Mouse (Mus musculus): ENCODE data around the gene Antxr1.
A peak's percentile ranks its signal among the peaks of the same experiment; 100 is the strongest.

Antxr1 gene

GRCm38 (mm10) chr6:87183159-87183558 is 152.5 kb downstream of the Antxr1 start:
- DNase-seq: no peak

DNA sequence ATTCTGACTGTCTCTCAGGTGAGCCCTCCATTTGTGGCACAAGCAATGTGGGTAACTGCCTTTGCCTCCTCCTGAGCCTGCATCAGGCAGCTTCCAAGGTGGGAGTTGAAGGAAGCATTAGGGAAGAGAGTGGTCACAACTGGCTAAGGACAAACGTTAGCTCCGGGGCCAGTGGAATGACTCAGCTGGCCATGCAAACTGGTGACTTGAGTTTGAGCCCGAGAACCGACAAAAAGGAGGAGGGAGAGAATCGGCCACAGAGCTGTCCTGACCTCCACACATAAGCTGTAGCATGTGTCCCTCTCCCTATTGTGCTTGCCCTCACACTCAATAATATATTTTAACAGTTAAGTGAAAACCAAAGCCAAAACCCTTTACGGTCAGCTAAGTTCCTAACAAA is 152.9 kb downstream of the Antxr1 start:
- DNase-seq: no peak

DNA sequence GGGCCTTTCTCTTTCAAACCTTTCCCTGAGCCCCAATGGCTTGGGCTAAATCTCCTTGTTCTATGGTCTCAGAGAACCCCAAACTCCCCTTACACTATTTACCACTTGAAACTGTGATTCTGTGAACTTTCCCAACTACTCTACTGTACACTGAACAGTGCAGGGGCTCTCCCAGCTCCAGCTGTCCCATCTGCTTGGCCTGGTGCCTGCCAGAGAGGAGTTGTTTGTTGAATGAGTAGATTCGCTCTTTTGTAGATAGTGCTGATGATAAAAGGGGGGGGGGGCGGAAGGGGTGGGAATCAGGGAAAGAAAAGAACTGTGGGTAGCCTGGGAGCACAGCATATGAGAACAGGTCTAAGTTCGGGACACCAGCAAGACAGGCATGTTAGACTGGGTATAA is 164.2 kb downstream of the Antxr1 start:
- DNase-seq: no peak

DNA sequence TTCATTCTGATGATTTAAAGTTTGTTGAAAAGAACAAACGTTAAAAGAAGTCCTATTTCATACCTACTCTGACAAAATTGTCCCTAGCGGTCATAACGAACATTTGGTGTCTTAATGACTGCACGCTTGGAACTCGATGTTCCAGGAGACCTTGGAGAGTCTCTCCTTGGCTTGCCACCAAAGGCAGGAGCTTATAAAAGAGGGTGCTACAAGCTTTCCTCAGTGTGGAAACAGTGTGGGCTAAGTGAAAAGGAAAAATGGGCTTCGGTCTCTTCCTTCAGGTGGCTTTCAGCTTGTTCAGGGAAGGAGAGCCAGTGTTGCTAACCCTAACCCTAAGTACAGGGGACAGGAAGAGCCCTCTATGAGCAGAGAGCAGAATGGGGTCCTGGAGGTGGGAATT is 164.7 kb downstream of the Antxr1 start:
- no peak for DNase-seq

GRCm38 (mm10) chr6:87170277-87170676 is 165.3 kb downstream of the Antxr1 start:
- DNase-seq: no peak

DNA sequence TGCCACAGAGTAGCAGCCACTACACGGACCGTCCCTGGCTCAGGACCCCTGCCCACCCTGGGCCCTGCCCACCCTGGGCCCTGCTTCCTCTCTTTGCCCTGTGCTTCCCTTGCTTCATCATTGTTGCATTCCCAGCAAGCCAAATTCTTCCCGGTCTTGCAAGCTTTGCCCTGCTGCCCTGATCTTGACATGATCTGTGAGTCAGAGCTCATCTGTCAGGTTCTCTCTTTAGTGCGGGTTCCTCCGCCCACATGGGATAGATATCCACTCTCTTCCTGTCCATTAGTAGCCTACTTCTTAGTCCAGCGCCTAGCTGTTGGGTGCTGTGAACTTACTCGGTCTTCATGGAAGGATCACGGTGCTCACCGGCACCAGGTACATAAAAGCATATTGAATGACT is 167.6 kb downstream of the Antxr1 start:
- no peak for DNase-seq

GRCm38 (mm10) chr6:87166673-87167305 is 168.8 kb downstream of the Antxr1 start:
- DNase-seq: no peak

GRCm38 (mm10) chr6:87165536-87166311 is 169.9 kb downstream of the Antxr1 start:
- DNase-seq: no peak

DNA sequence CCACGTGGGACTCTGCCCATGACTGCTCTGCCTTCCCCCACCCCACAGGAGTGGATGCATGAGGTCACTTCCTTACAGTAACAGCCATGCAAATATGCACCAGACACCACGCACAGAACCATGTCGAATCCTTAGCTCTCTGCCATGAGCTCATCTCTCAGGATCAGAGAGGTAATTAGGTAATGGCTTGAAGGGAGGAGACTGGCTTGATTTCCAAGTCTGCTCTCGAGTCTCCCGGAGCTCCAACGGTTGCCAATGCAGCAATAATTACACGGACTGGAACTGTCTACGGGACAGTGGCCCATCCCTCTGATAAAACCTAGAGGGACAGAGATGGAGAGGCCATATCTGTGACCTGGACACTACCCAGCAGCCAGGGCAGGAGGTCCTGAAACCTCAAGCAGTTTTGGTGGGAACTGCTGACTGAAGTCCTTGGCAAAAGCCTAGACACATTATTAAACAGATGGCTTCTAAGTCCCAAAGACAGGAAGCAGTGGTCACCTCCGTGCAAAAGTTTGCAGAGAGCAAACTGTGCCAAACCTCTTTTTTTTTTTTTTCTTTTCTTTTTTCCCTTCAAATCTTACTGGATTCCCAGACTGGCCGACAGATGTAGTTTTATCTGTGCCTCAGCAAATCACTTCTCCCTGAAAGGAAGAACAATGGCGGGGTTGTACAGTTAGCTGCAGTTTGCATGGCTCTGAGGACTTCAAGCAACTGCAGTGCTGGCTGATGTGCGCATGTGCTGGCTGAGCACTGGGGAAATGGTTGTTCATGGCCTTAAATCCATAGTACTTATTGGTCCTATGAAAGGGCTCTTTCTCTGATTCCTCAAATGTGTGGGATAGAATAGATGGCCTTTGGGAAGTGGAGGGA is 174.0 kb downstream of the Antxr1 start:
- DNase-seq: no peak

- DNase-seq: no peak
Observed at GRCm38 (mm10) chr6:87160196-87160595, 175.4 kb downstream of the Antxr1 start.

GRCm38 (mm10) chr6:87158062-87158623 is 177.5 kb downstream of the Antxr1 start:
- no peak for DNase-seq

GRCm38 (mm10) chr6:87153836-87154235 is 181.8 kb downstream of the Antxr1 start:
- peak; percentile 44 for DNase-seq

DNA sequence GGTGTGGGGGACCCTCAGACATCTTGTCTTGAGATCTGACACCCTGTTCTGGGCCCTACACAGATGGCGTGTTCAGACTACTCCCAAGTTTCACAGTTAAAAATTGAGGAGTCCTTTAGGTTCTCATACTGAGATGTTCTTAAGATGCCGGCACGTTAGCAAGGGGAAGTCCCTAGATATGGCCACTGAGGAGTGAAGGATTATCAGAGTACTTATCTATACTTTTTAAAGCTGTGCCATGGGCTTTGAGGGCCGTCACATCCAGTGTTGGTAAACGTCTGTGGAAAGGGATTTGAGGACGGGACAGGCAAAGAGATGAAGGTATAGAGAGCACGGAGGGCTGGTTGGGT is 182.4 kb downstream of the Antxr1 start:
- no peak for DNase-seq

DNA sequence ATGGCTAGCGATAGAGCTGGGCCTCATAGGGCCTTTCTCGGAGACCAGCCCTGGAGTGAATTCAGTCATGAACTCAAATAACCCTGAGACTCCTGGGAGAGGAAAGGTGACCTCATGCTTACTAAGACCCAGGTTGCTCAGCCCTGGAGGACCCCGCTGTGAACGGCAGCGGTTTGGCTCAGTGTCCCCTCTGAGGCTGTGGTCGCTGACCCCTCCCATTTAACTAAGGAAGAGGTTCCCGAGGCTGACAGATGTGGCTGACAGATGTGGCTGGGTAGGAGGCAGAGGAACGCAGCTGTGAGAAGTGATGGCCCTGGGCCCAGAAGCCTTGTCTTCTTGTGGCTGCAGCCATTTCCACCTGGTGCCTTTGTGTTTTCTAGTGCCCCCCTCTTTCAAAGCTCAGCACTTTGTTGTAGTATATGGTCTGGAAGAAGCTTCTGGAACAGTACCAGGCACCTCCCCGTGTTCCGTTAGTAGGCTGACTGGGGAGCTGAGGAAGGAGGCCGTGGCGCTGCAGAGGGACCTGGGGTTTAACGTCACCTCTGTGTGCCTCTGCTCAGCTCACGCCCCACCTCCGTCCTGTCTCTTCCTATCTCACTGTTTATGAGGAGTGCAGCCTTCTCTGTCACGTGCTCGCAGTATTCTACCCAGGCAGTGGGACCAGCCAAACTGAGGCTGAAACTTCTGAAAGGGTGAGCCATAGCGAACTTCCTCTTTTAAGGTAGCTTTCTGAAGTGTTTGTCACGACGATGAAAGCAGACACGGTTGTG is 183.0 kb downstream of the Antxr1 start:
- peak; percentile 78 for DNase-seq

GRCm38 (mm10) chr6:87151427-87151826 is 184.2 kb downstream of the Antxr1 start:
- DNase-seq: no peak

DNA sequence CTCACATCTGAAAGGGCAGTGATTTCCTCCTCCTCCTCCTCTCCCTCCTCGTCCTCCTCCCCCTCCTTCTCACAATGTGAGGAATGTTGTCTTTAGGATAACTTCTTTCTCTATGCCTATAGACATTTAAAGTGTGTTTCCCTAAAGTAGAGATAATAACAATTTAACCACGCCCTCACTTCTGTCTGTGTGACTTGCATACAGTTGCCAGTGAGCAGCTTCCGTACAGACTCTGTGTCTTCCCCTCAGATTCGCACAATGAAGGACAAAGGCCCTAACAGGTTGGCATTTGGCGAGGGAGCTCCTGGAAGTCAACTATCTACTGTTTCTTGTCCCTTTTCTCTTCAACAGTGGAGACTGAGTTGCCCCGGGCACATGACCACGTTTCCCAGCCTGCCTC is 185.2 kb downstream of the Antxr1 start:
- DNase-seq: no peak

DNA sequence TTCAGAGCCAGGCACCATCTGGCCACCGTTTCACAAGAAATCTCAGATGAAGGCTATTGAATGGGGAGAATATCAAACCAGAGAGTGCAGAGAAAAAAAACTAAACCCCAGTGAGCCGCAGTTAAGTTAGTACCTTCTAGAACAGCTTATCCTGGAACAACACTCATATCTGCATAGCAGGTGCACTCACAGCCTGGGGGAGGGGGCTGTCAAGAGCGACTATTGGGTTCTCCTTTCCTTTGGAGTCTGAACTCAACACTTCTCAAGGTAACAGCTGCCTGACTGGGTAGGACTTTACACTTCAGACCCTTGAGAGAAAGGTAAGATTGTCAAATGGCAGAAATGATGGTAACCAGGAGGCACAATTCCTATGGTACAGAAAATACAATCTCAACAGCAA is 187.7 kb downstream of the Antxr1 start:
- peak; percentile 64 for DNase-seq

DNA sequence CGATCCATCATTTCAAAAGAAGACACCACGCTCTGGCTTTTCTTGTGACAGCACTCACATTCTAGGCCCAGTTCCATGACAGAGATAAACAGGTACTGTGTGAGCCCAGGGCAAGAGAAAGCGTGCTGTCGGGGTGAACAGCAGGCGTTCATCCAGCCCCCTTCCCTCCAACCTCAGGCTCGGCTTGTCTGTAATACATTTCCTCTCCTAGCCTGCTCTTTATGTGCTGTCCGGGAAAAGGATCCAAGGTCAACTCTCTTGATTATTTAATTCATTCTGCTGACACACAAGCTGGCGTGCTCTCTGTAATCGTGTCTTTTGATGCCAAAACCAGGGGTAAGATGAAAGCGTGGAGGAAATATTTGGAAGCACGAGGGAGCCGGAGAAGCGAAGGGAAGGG is 192.0 kb downstream of the Antxr1 start:
- DNase-seq: no peak

DNA sequence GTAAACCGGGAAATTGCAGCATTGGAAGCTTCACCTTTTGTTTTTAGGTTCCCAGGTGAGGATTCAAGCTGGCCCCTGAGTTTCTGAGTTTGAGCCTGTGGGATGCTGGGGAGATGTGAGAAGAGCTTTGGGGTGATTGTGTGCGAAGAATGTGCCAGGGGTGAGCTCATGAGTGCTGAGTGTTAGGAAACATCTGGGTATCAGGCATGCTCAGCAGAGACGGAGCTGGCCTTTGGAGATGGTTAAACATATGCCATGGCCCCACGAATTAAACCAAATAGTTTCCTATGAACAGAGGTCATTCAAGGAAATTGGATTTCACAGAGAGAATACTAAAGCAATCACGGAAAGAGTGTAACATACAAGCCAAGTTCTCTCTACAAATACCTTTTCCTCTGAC is 193.4 kb downstream of the Antxr1 start:
- DNase-seq: no peak

DNA sequence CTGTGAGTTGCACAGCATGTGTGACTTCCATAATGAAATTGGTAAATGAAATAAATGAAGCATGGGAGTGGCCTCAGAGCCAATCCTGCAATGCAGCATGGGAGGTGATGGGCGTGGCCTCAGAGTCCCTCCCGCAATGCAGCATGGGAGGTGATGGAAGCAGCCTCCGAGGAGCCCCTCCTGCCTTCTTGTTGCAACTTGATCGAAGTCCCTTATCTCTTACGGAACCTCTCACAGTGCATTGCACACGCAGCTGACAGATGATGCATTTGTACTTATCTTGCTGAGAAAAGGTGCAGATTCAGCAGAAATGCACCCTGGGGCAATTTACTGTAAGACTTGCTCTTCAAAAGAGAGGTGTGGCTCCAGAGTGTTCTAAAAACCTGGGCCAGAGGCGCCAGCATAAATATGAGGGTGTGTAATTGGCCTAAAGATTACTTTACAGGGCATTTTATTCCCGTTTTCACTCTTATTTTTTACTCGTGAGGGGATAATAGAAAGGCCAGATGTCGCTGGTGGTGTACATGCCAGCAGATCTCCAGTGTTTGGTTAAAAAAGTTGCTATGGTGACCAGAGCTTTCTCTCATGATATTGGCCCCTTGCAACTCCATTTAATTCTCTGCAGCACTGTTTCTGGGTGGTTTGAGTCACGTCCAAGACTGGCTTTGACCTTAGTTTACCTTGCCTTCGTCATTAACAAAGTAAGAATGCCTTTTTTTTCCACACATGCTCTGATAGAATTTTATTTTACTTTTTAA is 195.6 kb downstream of the Antxr1 start:
- no peak for DNase-seq

DNA sequence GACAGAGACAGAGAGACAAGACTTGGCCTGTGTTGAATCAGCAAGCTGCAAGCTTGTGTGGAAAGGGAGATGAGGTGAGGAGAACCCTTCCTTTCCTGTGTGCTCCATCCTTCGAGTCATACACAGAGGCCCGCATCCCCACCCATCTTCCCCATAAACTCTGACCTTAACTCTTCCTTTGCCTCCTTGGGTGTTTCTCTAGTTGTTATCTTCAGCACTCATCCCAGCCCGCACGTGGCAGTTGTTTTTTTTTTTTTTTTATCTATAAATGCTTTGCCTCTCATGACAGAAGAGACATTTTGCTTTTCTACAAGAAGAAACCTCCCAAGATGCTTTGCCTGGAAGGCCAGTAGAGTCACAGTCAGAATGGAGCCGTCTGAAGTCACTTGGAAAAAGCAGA is 197.1 kb downstream of the Antxr1 start:
- DNase-seq: no peak

- DNase-seq: no peak
Observed at GRCm38 (mm10) chr6:87133966-87134546, 201.6 kb downstream of the Antxr1 start.
